ENCODE assay signal across 12 mouse cellular contexts in the genomic region with DNA sequence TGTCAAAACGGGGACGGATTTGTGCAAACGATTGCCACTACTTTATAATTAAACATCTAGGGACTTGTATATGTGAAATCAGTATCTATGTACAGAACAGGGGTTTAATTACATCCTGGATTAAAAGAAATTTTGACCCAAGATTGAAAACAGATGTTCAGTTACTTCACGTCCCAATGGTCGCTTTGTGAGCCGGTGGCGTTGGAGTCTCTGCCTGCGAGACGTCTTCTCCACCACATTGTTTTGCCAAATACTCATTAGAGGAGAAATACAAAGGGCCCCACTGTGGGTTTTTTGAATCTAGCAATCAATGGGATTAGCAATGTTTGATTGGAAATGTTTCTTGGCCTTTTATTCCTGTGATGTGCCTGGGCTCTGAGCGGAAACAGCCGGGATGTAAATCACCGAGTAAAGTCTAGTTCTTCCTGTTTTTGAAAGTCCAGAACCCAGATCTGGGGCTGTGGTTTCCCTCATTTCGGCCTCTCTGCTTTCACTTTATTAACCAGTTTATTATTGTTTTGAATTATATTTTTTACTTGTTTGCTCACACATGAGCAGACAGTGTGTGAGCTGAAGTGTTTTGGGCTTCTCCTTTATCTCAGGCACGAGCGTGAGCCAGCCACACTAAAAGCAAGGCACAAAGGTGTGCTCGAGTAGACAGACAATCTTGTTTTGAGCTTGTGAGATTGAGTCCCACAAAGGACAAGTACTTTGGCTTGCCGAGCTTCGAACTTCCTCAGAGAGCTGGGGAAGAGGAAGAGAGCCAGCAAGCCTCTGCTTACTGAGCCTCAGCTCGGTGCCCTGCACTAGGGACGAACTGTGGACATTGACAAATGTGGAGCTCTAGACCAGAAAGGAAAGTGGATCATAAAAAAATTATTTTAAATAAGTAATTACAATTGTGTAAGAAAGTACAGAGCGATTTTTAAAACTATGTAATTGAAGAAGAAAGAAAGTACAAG. TPM values are rescaled to one million over a fixed set of nuclear protein-coding genes. Genes with fewer than 3 reads are reported as not detected.
DNase-seq lines count a peak whose midpoint lies in the region; ATAC-seq and TF ChIP-seq lines count a peak whose summit lies in the region.
"Had no signal": no experiment of that assay in that cellular context is flagged by ENCODE, and none has a peak within 500 bp of the region (broad histone marks: within the 10 kb centered on the region; RNA-seq: fewer than 3 reads in every experiment).

No protein-coding gene starts in this region.

- H3K27me3 ChIP-seq in forebrain, embryonic 15.5 days, result no peaks in the 10 kb centered on the region
- no peaks in the 10 kb centered on the region for H3K27me3 ChIP-seq in limb, embryonic 13.5 days

- ATAC-seq in forebrain, embryonic 15.5 days (replicated peaks), result no peak
- ATAC-seq in limb, embryonic 13.5 days (ENCODE audit: low FRiP score, low read depth), result no peak

- no peaks in the 10 kb centered on the region for H3K9me3 ChIP-seq in forebrain, embryonic 15.5 days
- H3K9me3 ChIP-seq in limb, embryonic 13.5 days, result peaks cover 2% of the 10 kb centered on the region; the same call in 1 of the 2 replicates

- H3K9ac ChIP-seq in forebrain, embryonic 15.5 days (replicated peaks), result no peak overlapping the region
- no peak overlapping the region for H3K9ac ChIP-seq in limb, embryonic 13.5 days
- H3K9ac ChIP-seq: hindbrain, embryonic 14.5 days; lung, embryonic 14.5 days had no signal

- H3K4me3 ChIP-seq in forebrain, embryonic 15.5 days, result no peak overlapping the region
- no peak overlapping the region for H3K4me3 ChIP-seq in limb, embryonic 13.5 days
- no peak overlapping the region for H3K4me3 ChIP-seq in layer of hippocampus, adult 2 months

- DNase-seq in B cell, adult 2 months, result peak; percentile 30 to 33
- peak; percentile 72 for DNase-seq in Muller cell, postnatal 12 days (ENCODE audit: inconsistent ontology term)
- DNase-seq in cerebellum, postnatal 36 days, result no peak
- no peak for DNase-seq in lung, adult 18-20 months
- no peak for DNase-seq in layer of hippocampus, adult 2 months (ENCODE audit: low spot score in 2 of 2)
- DNase-seq: adrenal gland, postnatal 36 days; layer of hippocampus, postnatal 36 days; lung, embryonic 14.5 days; thymus, postnatal 14 days had no signal

- TF ChIP-seq CTCF in layer of hippocampus, adult 2 months (conservative IDR thresholded peaks at IDR 0.05), result no peak

- no peak overlapping the region for H3K27ac ChIP-seq in forebrain, embryonic 15.5 days (replicated peaks)
- peak overlapping the region; percentile 52; the same call in 1 of the 2 replicates for H3K27ac ChIP-seq in limb, embryonic 13.5 days
- H3K27ac ChIP-seq in layer of hippocampus, adult 2 months, result no peak overlapping the region
- H3K27ac ChIP-seq: hindbrain, embryonic 14.5 days had no signal

- H3K4me1 ChIP-seq in forebrain, embryonic 15.5 days, result peaks cover 6% of the 10 kb centered on the region; the same call in 1 of the 2 replicates
- H3K4me1 ChIP-seq in limb, embryonic 13.5 days, result peaks cover 22% of the 10 kb centered on the region; the same call in 1 of the 2 replicates

- no peaks in the 10 kb centered on the region for H3K36me3 ChIP-seq in forebrain, embryonic 15.5 days
- H3K36me3 ChIP-seq in limb, embryonic 13.5 days, result no peaks in the 10 kb centered on the region

- WGBS in forebrain, embryonic 15.5 days, result 17% methylated on average over 21 of the region's 21 CpGs
- 38% methylated on average over 21 of the region's 21 CpGs for WGBS in limb, embryonic 13.5 days

- H3K4me2 ChIP-seq in forebrain, embryonic 15.5 days (replicated peaks), result 0 out of 2 replicates have a peak overlapping the region, but pooled peaks have one; percentile 3
- H3K4me2 ChIP-seq in limb, embryonic 13.5 days (replicated peaks), result peak overlapping the region; percentile 22
- H3K4me2 ChIP-seq: hindbrain, embryonic 14.5 days; lung, embryonic 14.5 days had no signal

RNA-seq across cellular contexts. Expression of a gene that starts 22.9 kb away (rescaled TPM):
- polyA plus RNA-seq in forebrain, embryonic 15.5 days (2015; fragmentation: Nextera tagmentation; extraction: Ambion mirVana), result 4.3 and 5.6 TPM in 2 replicates
- polyA plus RNA-seq in limb, embryonic 13.5 days (2015; fragmentation: Nextera tagmentation; extraction: Ambion mirVana), result 14.8 and 17.4 TPM in 2 replicates
- total RNA-seq in layer of hippocampus, adult 2 months (2021), result 10 to 100 TPM; 12.1 to 13.1 TPM

Comparison
In these comparisons a context has a peak if more than half of its experiments do, and no peak if none do; other contexts are left out.
1. DNase-seq: peak in B cell, adult 2 months (2 of 2) and Muller cell, postnatal 12 days (single experiment); none in cerebellum, postnatal 36 days (0 of 2), lung, adult 18-20 months (0 of 2) and layer of hippocampus, adult 2 months (0 of 2).